Mouse (Mus musculus) megakaryocyte-erythroid progenitor cell, adult 5-6 weeks (primary cell): ENCODE results near the gene Pigk. TPM values are rescaled to one million over a fixed set of nuclear protein-coding genes. Genes with fewer than 3 reads are reported as not detected.
"Not testable (repeated sequence)": the region's sequence is repeated elsewhere in the genome, so short reads cannot be mapped to it uniquely, and the experiment has no call there.

Source experiments
- ATAC-seq: replicated peaks from 2 replicates; pipeline ENCODE4 v1.8.0; 2016; ENCODE audit warnings: mild to moderate bottlenecking, inconsistent platforms; ENCODE audit not compliant: severe bottlenecking, poor library complexity, low FRiP score, low TSS enrichment
- total RNA-seq, 2 experiments: library from RNA; stranded (forward) in 1 of 2; stranded (reverse) in 1 of 2; fragments of 200-1000, 215-1000 nt in 1 of 2; fragments of >200 nt in 1 of 2; fragmentation: Nextera tagmentation in 1 of 2; gene quantifications; 2 replicates each; pipeline ENCODE4 v1.2.3; 2014 to 2017

Gene Pigk
- total RNA-seq (2014; fragmentation: Nextera tagmentation) (32.8 and 36.6 TPM in 2 replicates), total RNA-seq (2017) (63.0 and 64.0 TPM in 2 replicates)

GRCm38 (mm10) chr3:152713991-152714902 is at the start of gene Pigk:
TSS of gene Pigk (plus strand) at chr3:152714100.
- peak; percentile 97 for ATAC-seq

GRCm38 (mm10) chr3:152666991-152667355 is 46.9 kb upstream of the Pigk start:
- ATAC-seq: no peak; the same call in 1 of the 2 replicates

DNA sequence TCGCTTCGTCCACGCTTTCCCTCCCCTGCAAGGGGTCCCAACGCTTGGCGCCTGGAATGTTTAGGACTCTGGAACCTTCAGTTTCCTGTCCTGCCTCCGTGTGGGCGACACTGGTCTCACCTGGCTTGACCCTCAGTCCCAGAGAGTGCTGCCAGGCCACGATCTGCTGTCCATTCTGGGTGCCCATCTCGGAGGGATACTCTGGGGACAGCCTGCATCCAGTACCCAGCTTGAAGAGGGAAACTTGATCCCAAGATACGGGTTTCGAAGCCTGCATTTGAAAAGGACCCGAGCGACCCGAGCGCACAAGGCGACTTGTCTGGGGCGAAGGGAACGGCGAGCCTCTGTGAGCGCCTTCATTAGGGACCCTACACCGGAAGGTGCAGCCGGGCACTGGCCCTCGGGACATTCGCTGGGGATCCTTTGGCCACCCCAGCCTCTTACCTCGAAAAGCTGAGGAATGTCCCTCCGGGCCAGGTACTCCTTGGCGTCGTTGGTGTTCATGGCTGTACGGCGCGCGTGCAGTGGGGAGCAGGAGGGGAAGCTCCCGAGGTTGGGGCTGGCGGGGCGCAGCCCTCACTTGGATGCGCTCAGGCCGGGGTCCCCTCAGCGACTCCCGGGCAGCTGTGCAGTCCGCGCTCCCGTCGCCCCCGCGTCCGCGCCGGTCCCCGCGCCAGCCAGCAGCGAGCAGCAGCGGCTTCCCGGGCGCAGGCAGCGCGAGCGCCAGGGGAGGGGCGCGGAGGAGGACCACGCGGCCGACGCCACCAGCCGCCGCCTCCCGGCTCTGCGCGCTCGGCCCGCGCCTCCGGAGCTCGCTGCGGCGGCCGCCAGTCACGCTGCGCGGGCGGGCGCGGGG is 46.3 kb upstream of the Pigk start:
- ATAC-seq: peak; percentile 23; the same call in 1 of the 2 replicates

GRCm38 (mm10) chr3:152668239-152668638 is 45.7 kb upstream of the Pigk start, which contains the start of gene Ak5:
TSS of gene Ak5 (minus strand) at chr3:152668360.
- no peak for ATAC-seq

DNA sequence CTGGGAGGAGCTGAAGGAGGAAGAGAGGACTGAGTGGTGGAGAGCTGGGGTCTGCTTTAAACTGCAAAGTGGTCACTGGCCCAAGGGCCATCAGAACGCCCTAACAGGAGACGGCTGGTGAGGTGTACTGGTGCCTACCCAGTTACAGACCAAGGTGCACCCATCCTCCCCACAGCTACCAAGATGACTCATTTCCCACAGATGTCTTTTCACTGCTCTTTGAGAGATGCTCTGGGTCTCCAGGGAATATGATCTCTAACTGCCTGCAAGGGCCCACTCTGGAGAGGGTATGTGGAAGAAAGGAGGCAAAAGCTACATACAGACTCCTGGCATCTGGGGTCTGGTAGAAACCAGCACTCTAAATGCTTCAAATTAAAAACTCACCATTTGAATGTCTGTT is 45.1 kb upstream of the Pigk start:
- ATAC-seq: no peak

DNA sequence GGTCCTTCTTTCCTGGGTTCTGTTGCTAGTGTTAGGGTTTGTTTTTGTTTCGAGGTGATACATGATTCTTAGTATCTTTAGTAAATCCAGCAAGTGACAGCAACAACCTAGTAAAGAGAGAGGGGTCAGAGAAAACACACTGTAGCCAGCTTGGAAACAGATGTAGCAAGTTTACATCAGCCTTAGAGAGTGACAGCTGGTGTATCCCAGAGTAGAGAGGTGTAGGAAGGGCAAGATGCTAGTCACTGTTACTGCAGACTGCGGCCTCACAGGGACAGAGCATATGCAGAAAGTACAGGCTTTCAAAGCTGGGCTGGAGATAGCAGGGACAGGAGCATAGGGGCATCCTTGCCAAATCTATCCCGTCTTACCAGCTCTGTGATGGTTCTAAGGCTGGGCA is 44.1 kb upstream of the Pigk start:
- ATAC-seq: no peak

DNA sequence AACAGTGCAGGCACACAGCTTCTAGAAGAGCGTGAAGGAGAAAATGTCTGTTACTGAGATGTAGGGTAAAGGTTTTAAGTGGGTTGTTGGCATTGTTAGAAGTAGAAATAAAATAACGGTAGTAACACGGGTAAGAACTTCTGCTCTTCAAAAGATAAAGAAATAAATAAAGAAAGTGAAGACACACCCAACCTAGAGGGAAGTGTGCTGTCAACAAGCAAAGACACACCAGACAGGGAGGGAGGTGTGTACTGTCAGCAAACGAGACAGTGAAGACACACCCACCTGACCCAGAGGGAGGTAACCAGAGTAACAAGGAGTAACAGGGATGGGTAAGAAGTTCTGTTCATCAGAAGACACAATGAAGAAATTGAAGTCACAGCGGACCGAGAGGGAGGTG is 39.2 kb upstream of the Pigk start:
- ATAC-seq: peak; percentile 91

DNA sequence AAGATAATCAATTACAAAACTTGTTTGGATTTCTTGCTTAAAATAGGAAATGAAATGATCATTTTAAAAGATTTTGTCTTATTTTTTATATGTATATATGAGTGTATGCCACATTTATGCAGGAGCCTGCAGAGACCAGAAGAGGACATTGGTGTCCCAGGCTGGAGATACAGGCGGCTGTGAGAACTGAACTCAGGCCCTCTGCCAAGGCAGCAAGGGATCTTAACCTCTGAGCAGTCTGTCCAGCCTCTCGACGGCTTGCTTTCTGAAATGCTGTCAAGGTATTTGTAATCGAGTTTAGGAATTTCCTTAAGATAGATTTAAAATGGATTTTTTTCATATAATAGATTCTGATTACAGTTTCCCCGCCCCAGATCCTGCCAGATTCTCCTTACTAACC is 25.4 kb upstream of the Pigk start:
- ATAC-seq: no peak

GRCm38 (mm10) chr3:152689105-152689504 is 24.8 kb upstream of the Pigk start:
- ATAC-seq: no peak

DNA sequence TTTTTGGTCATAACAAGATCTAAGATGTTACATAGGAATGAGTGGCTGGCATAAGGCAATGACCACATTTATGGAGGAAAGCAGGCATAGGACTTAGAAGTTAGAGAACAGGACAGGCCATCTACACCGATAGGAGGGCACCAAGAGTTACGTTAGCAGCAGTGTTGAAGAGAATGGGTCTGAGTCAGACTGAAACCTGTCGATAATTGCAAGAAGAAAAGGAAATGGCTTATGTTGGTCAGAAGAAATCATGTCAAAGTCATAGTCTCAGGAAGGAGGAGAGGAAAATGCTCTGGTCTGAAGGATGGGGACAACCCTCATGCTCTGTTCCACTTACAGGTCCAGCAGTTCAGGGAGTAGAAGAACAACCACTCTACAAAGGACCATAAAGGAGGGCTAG is 18.9 kb upstream of the Pigk start:
- ATAC-seq: no peak

- ATAC-seq: no peak
These were observed 15.9 kb upstream of the Pigk start for GRCm38 (mm10) chr3:152698017-152698416.

- no peak for ATAC-seq
These were observed 14.6 kb upstream of the Pigk start for GRCm38 (mm10) chr3:152699261-152699660.

GRCm38 (mm10) chr3:152701536-152701935 is 12.4 kb upstream of the Pigk start:
- ATAC-seq: not testable (repeated sequence)

DNA sequence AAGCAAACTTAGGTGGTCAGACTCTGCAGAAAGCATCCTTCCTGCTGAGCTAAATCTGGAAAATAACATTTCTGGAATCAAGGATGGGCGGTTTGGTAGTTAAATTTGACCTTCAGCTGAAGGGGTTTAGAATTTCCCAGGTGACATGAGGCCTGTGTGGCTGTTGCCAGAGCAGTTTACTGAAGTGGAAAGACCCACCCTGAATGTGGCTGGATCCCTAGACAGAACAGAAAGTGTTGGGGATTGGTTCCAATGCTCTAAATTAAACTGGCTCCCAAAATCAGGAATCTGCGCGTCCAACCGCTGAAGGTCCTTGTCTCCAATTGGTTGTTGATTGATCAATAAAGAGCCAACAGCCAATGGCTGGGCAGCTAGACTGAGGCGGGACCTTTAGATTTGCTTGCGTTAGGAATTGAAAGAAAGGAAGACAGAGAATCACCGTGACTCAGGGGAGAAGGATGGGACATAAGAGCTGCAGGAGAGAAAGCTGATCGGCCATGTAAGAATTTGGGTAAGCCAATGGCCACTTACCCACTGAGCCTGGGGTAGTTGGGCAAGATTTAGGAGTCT is 11.5 kb upstream of the Pigk start:
- ATAC-seq: no peak

- ATAC-seq: no peak
These were observed 8.1 kb upstream of the Pigk start for GRCm38 (mm10) chr3:152705826-152706225.

GRCm38 (mm10) chr3:152706901-152707300 is 7.0 kb upstream of the Pigk start:
- no peak for ATAC-seq

- ATAC-seq: no peak
These were observed 6.5 kb upstream of the Pigk start for GRCm38 (mm10) chr3:152707321-152707823.

DNA sequence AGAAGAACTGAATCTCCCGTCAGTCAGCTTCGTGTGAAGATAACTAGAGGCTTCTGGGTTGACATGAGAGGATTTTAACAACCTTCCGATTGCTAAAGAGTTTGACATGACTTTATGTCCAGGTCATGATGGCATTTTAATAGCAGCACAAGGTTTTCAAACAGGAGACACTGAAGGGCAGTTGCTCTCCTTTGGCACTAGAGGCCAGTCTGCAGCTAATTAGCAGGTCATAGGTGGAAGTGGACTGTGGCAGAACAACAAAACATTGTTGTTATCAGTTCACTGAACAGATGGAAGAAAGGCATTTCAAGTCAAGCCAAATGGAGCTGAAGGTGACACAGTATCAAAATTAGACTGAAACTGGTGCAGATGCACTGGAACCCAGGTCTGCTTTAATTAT is 4.0 kb upstream of the Pigk start:
- no peak for ATAC-seq

DNA sequence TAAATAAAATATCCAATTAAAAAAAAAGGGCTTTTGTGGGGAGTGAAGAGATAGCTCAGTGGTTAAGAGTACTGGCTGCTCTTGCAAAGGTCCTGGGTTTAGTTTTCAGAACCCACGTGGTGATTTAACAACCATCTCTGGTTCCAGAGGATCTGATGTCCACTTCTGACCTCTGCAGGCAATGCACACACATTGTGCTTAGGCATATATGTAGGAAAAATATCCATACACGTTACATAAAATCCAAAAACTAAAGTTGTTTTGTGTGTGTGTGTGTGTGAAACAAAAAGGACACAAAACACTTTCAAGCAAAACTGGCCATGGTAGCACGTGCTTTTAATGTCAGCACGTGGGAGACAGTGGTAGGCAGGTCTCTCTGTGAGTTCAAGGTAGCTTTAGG is 943 bp upstream of the Pigk start:
- ATAC-seq: no peak

DNA sequence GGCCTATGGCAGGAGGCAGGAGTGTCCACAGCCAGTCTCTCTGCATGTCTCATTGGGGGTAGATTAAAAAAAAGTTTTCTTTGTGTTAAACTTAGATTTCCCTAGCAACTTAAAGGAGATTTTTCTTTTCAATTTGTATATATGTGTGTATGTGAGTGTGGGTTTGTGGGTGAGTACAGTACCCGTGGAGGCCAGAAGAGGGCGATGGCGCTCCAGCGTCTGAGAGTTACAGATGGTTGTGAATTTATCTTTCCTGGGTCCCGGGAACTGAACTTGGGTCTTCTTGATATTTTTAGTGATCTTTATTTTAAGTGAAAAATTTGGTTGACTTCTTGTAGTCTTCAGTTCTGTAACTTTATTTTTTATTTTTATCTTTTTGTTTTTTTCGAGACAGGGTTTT is 7.4 kb downstream of the Pigk start:
- no peak for ATAC-seq
